Mouse (Mus musculus) retina, postnatal 7 days (tissue): Measurements from ENCODE around the gene Capza2.
A peak's percentile ranks its signal among the peaks of the same experiment; 100 is the strongest.

Experiments
- DNase-seq: peaks from one replicate; pipeline ENCODE4 v3.0.0-alpha.2; 2012; ENCODE audit warnings: low read depth, low spot score

The Capza2 gene

DNA sequence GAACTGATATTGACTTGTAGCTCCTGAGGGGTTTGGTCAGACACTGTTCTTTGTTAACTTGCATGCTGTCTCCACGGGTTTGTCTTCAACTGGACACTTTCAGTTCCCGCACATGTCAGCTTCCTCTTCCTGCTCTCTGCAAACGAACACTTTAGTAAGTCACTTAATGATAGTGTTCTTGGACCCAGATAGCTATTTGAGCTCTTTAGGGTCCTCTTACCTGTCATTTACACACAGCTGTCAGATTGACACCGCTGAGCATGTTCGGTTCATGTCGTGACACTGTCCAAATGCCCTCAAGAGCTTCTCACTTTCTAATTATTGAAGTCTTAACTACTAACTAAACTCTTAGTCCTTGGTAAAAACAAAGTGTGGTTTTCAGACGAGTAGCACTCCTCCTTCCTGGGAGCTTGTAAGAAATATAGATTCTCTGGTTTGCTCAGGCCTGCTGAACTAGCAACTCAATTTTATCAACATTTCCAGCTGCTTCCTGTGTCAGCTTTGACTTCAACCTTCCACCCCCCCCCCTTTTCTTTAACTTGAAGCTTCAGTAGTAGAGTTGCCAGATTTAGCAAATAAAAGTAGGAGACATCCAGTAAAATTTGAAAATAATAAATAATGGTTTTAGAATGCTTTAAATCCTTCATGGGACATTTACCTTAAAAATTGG lies at the start of gene Capza2:
Capza2 (plus strand) TSS at position 620 of the 670 bp plus-strand sequence.
- no peak for DNase-seq

DNA sequence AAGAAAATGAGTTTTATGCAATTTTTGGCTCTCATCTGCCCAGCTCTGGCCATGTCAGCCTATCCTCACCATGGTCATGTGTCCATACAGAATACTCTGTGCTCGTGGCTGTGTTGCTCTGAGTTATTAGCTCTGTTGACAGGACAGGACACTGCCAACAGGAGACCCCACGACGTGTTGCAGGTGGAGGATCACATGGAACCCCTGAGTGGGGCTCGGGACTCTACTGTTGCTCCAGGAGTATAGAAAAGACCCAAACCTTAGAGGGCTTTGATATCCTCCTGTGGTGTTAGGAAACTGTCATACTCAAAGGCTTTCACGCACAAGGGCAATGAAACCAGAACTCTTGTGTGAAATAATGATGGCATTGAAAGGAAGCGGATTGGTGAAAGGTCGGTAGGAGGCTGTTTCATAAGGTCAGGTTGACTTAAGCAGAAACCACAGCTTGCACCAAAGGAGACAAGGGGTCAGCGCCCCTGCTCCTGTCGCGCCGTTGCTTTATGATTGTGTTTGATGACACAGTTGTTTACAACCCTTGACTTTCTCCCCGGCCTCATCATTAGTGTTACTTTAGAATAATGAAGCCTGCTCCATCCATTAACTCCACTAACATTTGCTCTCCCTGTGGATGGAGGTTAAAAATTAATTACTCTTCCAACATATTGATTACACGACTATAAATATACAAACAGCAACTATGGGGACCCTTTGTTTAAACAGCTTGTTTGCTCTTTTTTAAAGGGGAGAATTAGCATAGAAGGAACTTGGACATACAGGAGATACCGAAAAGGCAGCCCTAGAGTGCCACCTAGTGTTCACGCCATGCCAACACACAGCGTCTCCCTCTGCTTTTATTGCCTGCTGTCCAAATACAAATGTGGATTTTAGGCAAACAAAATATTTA lies 46.7 kb upstream of the Capza2 start:
- peak; percentile 42 for DNase-seq

DNA sequence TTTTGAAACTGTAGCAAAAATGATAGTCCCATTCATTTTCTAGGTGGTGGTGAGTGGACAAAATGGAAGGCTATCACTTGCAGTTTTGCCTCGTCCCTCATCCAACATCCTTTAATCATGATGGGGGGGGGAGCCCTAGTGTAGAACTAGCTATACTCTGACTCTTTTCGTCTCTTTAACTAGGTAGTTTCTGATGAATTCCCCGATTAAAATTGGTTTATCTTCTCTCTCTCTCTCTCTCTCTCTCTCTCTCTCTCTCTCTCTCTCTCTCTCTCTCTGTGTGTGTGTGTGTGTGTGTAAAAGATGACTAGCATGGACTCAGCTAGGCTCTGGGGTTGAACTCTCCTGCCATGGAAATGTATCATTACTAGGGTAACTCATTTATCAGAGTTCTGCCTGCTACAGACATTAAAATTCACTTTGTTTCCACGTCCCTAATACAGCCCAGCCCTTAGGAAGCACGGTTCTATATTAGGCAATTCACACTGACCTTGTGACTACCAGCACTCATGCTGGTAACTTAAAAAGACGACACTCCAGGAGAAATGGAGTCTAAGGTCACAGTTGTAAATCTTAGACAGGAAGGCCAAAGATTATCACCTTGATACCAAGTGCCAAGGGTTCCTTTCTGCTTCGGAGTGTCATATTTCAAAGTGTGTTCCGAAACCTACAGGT lies 45.9 kb upstream of the Capza2 start:
- DNase-seq = no peak

DNA sequence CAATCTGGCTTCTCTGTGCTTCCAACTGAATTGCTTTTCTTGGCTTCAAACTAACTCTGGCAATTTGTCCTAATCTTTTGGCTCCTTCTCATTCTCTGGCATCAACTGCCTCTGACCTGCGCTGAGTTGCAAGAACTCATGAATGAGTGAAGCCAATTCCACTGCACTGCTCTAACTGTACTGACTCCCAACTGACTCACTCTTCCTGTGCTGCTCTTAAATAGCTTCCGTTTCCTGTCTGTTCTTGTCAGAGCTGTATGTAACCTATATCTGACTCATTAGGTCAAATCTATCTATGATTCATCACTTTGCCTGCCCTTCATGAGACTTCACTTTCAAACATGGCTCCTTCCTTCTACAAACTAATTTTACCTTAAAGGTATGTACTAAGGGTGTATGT lies 42.1 kb upstream of the Capza2 start:
- no peak for DNase-seq

DNA sequence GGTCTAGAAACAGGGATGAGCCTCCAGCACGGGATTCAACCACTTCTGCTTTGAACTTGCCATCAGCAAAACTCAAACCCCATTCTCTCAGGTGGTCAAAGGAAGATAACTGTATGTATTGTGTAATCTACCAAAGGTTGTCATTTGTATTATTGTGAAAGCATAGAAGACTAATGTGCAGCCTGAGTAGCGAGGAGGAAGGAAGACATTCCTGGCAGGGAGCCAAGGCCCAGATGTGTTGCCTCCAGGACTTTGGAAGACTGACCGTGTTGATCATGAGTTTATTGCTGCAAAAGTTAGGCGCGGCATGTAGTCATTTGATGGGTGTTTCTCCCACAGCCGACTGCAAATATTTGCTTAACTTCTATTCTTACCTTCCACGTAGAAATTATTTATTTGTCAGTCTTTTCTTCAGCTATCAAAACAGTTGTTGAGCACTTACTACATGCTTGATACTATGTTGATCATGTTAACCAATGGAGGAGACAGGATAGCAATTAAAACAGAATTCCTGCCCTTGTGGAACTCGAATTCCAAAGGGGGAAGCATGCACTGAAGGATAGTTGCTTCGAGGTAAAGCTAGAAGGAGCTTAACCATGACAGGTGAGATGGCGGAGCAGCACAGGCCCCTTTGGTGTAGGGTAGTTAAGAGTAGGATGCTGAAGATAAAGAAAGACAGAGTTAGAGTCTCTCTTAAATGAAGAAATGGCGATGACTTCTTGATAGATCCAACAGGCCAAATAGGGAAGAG lies 40.1 kb upstream of the Capza2 start:
- no peak for DNase-seq

DNA sequence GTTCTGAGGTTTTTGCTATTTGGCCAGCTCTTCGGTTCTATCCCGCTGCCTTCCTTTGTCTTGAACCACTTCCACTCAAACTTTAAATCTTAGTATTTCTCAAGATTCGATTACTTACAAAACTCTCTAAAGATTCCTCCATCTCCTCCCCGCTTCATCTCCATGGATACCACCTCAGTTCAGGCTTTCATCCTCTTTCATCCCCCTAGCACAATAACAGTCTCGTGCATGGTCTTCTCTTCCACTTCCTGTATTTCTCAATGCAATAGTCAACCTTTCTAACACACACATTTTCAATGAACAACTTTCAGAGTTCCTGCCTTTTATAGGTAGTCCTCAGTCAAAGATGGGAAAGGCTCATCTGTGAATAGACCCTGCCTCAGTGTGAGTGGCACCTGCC lies 36.7 kb upstream of the Capza2 start:
- DNase-seq = no peak

DNA sequence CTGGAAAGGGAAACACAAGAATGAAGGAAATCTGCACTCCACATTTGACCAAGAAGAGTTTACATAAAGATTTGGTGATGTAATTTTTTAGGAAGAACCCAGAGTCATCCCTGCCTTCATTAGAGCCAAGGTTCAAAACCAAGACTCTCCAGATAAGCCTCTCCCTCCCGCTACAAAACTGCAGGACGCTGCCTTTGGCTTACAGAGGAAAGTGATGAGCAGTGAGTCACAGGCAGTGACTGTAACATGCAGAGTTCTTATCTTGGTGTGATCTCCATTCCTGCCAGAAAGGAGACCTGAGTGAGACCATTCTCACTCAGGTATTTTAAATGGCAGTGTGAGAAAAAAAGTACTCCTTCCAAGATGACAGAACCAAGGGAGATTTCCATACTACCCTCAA lies 34.5 kb upstream of the Capza2 start:
- no peak for DNase-seq

DNA sequence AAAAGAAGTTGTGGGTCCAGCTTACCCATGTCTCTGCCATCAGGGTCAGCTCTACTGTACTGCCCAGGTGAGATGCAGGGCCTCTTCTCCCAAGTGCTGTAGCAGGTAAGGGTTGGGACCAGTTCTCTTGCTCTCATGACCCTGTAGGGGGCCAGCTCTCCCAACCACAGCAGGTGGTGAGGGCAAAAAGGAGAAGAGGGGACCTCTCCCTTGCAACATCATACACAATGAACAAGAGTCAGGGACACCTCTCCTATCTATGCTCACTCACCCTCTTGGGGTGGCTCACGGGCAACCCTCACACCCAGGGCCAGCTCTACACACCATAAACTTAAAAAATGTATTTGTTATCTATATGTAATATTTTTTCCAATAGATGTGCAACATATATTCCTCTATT lies 29.1 kb upstream of the Capza2 start:
- no peak for DNase-seq

DNA sequence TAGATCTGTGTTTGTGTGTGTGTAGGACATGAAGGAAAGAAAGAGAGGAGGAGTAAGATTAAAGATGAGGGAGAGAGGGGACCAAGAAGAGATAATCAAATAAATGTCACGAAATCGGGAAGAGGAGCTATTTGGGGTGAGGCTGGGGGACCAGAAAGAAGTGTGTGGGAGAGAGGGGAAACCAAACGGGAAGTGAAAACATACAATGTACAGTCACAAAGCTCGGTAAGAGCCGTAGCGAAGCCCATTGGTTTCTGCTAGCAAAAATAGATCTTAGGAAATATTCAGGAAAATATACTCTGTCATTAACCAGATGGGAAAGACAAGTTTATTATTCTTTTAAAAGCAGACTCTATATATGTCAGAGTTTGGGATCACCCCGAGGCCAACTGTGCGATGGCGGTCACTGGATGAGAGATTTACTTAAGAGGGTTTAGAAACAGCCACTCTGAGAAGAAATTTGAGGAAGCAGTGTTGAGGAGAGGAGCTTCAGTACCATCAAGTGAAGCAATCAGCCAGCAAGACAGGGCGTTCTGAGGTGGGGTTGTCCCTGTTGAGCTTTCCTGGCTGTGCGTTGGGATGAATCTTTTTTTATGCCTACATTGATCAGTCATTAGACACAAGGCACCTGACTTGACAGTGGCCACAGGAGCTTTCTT lies 24.6 kb upstream of the Capza2 start:
- DNase-seq = no peak

DNA sequence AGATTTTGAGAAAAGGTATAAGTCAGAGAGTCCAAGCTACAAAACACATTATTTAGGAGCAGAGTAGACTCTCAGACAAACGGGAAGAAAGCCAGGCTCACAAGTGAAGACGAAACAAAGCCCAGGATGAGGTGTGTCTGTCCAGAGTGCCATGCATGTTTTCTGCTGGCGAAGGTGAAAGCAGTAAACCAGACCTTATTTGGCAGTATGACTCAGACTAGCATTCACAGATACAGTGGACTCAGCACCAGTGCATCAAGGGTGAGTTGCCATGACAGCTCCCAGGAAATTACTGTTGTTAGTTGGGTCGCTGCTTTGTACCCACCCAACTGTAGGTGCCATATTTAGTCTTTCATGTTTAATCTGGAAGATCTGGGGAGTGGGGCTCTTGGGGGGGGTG lies 23.4 kb upstream of the Capza2 start:
- no peak for DNase-seq

DNA sequence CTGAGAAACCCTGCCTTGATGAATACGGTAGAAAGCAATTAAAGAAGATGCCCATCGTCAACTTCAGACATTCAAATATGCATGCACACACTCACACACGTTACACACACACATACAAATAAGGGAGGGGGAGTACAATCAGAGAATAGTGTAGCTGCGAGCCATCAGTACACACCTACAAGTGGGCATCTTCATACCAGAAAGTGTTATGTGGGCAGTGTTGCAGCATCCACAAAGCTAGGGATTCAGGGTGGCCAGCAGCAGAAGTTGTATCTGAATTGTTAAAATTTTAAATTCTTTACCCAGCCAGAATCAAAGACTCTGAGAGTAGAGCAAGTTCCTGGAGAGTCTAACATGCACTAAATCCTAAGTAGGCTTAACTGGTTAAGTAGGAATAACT lies 15.2 kb upstream of the Capza2 start:
- no peak for DNase-seq

DNA sequence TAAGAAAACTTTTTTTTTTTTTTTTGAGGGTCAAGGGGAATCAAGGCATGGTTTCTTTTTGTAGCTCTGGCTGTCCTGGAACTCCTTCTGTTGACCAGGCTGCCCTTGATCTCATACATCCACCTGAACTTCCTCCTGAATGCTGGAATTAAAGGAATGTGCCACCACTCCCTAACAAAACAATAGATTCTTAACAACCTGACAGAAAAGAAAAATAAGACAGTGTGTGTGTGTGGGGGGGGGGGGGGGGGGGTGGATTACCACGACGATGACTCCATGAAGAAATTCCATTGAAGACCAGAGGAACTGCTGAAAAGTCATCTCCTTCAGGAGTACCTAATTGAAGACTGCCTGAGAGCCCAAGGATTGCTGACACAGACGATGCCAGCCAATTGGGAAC lies 14.6 kb upstream of the Capza2 start:
- DNase-seq = no peak

DNA sequence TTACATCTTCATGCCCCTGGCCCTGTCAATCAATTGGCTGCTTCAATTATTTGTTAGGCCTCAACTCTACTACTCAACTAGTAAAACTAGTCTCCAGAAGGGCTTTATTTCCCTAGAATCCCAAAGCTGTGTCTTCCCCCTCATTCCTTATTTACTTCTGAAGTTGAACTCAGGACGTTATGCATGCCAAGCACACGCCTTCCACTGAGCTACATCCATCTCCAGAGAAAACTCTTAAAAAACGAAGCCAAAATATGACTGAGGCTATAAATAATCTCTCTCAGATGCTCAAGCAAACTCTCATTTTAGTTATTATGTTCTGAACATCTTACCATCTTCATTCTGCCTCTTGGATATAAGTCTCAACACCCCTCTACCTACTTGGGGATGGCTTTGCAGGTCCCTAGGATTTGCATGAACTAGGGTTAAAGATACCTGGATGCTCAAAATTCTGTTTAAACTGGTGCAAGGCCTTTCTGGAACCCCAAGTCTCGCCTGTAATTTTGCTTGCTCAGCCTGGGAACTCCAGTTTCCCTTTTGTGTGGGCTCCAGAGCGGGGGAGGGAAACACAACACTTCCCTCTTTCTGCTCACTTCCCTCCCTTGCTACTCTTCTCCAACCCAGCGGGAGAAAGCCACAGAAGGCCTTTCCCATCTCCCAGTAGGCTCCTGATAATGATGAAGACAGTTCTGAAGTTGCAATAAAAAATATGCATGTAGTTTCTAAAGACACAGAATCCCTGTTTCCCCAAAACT lies 7.2 kb upstream of the Capza2 start:
- no peak for DNase-seq

DNA sequence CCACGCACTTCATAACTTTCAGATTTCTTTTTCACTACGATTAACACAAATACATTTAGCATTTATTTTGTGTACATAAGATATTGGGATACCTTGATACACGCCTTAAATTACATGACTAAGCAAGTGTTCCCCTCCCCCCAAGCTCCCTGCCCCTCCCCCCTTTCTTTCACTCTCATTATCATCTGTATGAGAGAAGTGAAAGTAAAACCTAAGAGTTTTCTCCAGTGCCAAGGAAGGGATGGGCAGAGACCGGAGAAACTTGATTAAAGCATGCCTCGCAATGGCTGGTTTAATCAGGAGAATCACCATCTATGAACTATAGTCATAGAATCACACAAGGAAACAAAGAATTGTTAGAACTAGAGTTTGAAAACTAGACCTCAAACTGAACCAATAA lies 6.3 kb upstream of the Capza2 start:
- no peak for DNase-seq

DNA sequence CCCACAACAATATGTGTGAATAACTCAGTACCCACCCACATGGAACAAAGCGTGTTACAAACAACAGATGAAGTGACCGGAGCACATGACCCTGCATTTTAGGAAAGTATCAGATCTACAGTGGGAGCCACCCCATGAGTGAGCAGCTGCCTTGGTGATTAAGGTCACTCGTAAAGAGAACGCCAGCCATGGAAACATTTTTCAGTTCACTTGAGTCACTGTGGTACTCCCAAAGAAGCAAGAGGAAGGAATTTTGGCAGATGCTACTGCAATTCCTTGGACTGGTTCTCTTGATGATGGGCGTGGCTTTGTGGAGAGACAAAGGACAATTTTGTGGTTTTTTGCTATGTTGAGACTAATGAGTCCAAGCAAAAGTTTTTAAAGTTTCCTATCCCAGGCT lies 4.4 kb upstream of the Capza2 start:
- no peak for DNase-seq

DNA sequence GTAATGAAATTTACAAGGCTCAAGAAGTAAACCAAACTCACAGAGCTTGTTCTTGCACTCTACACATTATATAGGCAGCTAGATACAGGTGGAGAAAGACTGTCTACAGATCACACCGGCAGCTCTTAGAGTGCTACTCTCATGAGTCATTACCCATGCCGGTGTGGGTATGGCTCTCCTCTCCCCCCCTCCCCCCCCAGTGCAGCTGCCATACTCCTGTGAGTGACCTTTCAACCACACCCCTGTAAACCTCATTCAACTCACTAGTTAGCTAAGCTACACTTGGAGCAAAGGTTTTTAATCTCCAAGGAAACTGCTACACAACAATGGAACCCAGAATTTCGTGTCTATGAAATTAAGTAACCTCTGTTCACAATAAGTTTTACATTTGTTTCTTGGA lies 2.2 kb upstream of the Capza2 start:
- no peak for DNase-seq

DNA sequence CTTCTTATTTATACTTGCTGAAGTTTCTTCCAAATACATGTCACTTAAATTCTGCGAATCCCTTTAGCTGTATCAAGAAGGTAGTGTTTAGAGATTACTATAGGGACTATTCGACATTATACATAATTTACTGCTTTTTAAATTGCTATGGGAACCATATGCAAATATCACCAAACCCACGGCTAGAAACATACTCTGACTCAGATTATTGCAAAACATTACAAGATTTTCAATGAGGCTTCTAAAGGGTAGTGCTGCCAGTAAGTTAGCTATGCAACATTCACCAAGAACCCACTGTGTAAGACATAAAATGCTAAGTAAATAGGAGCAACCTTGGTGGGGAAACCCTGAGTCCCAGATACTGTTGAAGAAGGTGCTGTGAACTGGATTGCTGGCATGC lies 1.0 kb upstream of the Capza2 start:
- no peak for DNase-seq

DNA sequence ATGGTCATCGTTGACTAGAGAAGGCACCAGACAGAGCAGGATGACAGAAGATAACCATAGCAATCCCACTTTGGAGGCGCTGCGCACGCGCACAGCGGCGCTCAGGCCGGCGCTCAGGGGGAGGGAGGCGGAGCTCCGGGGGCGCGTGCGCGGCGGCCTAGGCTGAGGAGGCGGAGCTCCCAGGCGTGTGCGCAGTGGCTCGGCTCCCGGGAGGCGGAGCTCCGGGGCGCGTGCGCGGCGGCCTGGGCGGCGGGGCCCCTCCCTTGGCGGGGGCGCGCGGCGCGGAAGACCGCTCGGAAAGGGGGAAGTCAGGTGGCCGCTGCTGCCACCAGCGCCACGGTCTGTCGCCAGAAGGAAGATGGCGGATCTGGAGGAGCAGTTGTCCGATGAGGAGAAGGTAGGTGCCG lies 733 bp downstream of the Capza2 start:
- DNase-seq = peak; percentile 93

DNA sequence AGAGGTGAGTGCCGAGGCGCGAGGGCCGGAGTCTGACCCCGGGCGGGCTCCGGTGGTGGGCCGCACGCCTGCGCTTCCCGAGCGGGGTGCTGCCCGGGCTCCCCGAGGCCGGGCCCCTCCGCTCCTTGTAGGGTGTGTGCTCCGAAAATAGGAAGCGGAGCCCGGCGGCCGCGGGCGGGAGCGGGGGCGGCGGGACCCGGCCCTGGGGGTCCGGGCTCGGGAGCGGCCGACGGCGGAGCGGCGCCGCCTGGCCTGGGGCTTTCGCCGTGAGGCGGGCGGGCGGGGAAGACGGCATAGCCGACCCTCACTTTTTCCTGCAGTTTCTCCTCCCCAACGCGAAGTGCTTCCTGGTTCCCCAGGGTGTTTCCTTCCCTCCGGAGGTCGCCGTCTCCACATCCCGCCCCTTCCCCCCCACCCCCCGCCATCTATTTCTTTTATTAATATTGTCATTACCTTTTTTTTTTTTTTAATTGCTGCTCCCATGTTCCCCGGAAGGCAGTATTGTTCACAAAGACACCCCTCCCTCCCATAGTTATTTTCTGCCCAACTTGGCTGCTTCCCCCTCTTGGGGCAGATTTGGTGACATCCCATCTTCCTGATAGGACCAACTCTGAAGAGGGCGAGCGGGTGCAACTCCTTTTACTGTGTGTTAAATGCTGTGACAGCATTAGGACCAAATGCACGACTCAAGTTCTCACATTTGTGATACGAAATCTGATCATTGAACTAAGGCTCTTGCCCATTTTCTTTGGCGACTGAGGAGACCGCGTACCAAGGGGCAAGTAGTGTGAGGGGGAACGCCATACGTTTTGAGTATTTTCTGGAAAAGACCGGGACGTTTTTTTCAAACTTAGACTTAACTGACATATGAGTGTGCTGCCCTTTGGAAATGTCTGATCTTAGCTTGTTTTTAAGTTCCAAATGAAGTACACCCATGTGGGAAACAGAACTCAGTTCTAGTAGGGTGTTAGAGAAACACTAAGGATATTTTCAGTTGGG lies 1.5 kb downstream of the Capza2 start:
- no peak for DNase-seq
